Mouse (Mus musculus): Measurements from ENCODE around the gene Slc12a5. TPM values are rescaled to one million over a fixed set of nuclear protein-coding genes. Genes with fewer than 3 reads are reported as not detected.

Gene Slc12a5
- total and polyA plus RNA-seq, 3 experiments: 0.50 to 1.3 TPM; not detected in 1

- Histone ChIP-seq H3K36me3 (ENCODE audit: control insufficient read depth in 1 of 2, insufficient read depth in 2 of 2, low read length in 2 of 2) (no peaks in the 10 kb centered on the region), H3K9ac (ENCODE audit: control insufficient read depth, low read depth, low read length, poor library complexity, severe bottlenecking) (no peak overlapping the region), H3K9me3 (replicated peaks; ENCODE audit: insufficient read depth, low read length) (no peaks in the 10 kb centered on the region), H3K27ac (ENCODE audit: control insufficient read depth, low read depth, low read length) (no peak overlapping the region), H3K4me1 (ENCODE audit: control insufficient read depth in 1 of 2, insufficient read depth in 2 of 2, low read length in 2 of 2) (no peaks in the 10 kb centered on the region), H3K4me3 (ENCODE audit: control insufficient read depth in 1 of 2, insufficient read depth in 1 of 2, low read depth in 2 of 2, low read length in 2 of 2) (no peak overlapping the region), H3K79me2 (ENCODE audit: control insufficient read depth, insufficient read depth, low read length, poor library complexity) (no peaks in the 10 kb centered on the region), H3K27me3 (ENCODE audit: control insufficient read depth in 1 of 2, insufficient read depth in 2 of 2, low read length in 2 of 2) (0 out of 4 replicates have a peak, but pooled peaks cover 0 to 1% of the 10 kb centered on the region in 2 experiments)
- TF ChIP-seq CTCF (IDR thresholded peaks at IDR 0.05 in 2 of 3, conservative IDR thresholded peaks at IDR 0.05 in 1 of 3; ENCODE audit: control insufficient read depth in 1 of 3, insufficient read depth in 1 of 3, low read depth in 2 of 3, low read length in 3 of 3, poor library complexity in 1 of 3, severe bottlenecking in 1 of 3) (no peak), E2F4 (IDR thresholded peaks at IDR 0.05; ENCODE audit: borderline replicate concordance, low read depth, low read length) (no peak), CHD2 (IDR thresholded peaks at IDR 0.05; ENCODE audit: low read length) (no peak), RAD21 (IDR thresholded peaks at IDR 0.05; ENCODE audit: low read depth, low read length) (no peak), MEF2A (IDR thresholded peaks at IDR 0.05; ENCODE audit: extremely low read depth, insufficient replicate concordance, low read depth, low read length, poor library complexity, severe bottlenecking) (no peak), SMC3 (IDR thresholded peaks at IDR 0.05; ENCODE audit: low read depth, low read length) (no peak), MYC (IDR thresholded peaks at IDR 0.05; ENCODE audit: low read depth, low read length) (no peak), TAL1 (IDR thresholded peaks at IDR 0.05; ENCODE audit: low read length) (no peak), EP300 (IDR thresholded peaks at IDR 0.05; ENCODE audit: low read depth in 1 of 2, low read length in 2 of 2) (no peak), NELFE (IDR thresholded peaks at IDR 0.05; ENCODE audit: low read depth, low read length) (no peak), GABPA (IDR thresholded peaks at IDR 0.05; ENCODE audit: low read depth, low read length) (no peak)
- no peak for DNase-seq (ENCODE audit: low read depth, low spot score)
Measured at GRCm38 (mm10) chr2:164935991-164936390, 24.6 kb upstream of the Slc12a5 start.

GRCm38 (mm10) chr2:164938146-164939091 is 22.2 kb upstream of the Slc12a5 start:
- H3K36me3 ChIP-seq (ENCODE audit: control insufficient read depth in 1 of 2, insufficient read depth in 2 of 2, low read length in 2 of 2): peaks cover 0 to 13% of the 10 kb centered on the region in 2 experiments; a peak in 2 of 4 replicates
- no peak overlapping the region for H3K9ac ChIP-seq (ENCODE audit: control insufficient read depth, low read depth, low read length, poor library complexity, severe bottlenecking)
- TF ChIP-seq EP300 (IDR thresholded peaks at IDR 0.05; ENCODE audit: low read depth in 1 of 2, low read length in 2 of 2) (no peak), GATA1 (IDR thresholded peaks at IDR 0.05; ENCODE audit: low read depth, low read length) (no peak), MEF2A (IDR thresholded peaks at IDR 0.05; ENCODE audit: extremely low read depth, insufficient replicate concordance, low read depth, low read length, poor library complexity, severe bottlenecking) (no peak), HCFC1 (IDR thresholded peaks at IDR 0.05; ENCODE audit: low read depth, low read length) (no peak), MAFK (IDR thresholded peaks at IDR 0.05; ENCODE audit: borderline replicate concordance, low read depth, low read length) (no peak), POLR2AphosphoS5 (IDR thresholded peaks at IDR 0.05; ENCODE audit: borderline replicate concordance, low read depth, low read length) (no peak), NELFE (IDR thresholded peaks at IDR 0.05; ENCODE audit: low read depth, low read length) (no peak), USF1 (IDR thresholded peaks at IDR 0.05; ENCODE audit: low read depth, low read length) (no peak), MYC (IDR thresholded peaks at IDR 0.05; ENCODE audit: low read depth, low read length) (no peak), MAX (IDR thresholded peaks at IDR 0.05; ENCODE audit: low read length) (no peak), UBTF (IDR thresholded peaks at IDR 0.05; ENCODE audit: borderline replicate concordance, insufficient read depth, low read depth, low read length) (no peak), TCF12 (IDR thresholded peaks at IDR 0.05; ENCODE audit: low read depth, low read length) (no peak), E2F4 (IDR thresholded peaks at IDR 0.05; ENCODE audit: borderline replicate concordance, low read depth, low read length) (no peak), ZMIZ1 (IDR thresholded peaks at IDR 0.05; ENCODE audit: low read depth, low read length) (no peak), CTCF (IDR thresholded peaks at IDR 0.05 in 2 of 3, conservative IDR thresholded peaks at IDR 0.05 in 1 of 3; ENCODE audit: control insufficient read depth in 1 of 3, insufficient read depth in 1 of 3, low read depth in 2 of 3, low read length in 3 of 3, poor library complexity in 1 of 3, severe bottlenecking in 1 of 3) (no peak)
- H3K79me2 ChIP-seq (ENCODE audit: control insufficient read depth, insufficient read depth, low read length, poor library complexity): no peaks in the 10 kb centered on the region
- H3K4me3 ChIP-seq (ENCODE audit: control insufficient read depth in 1 of 2, insufficient read depth in 1 of 2, low read depth in 2 of 2, low read length in 2 of 2): no peak overlapping the region
- peaks cover 0 to 15% of the 10 kb centered on the region in 2 experiments for H3K4me1 ChIP-seq (ENCODE audit: control insufficient read depth in 1 of 2, insufficient read depth in 2 of 2, low read length in 2 of 2)
- no peaks in the 10 kb centered on the region for H3K9me3 ChIP-seq (replicated peaks; ENCODE audit: insufficient read depth, low read length)
- H3K27ac ChIP-seq (ENCODE audit: control insufficient read depth, low read depth, low read length): no peak overlapping the region
- H3K27me3 ChIP-seq (ENCODE audit: control insufficient read depth in 1 of 2, insufficient read depth in 2 of 2, low read length in 2 of 2): 0 out of 4 replicates have a peak, but pooled peaks cover 0 to 1% of the 10 kb centered on the region in 2 experiments
- DNase-seq (ENCODE audit: low read depth, low spot score): no peak

Measured in MEL (cell line).